Mouse (Mus musculus) right cerebral cortex, postnatal 25 days (tissue): ENCODE data around the gene Macrod2.

ENCODE experiments used
- DNase-seq: peaks from one replicate; pipeline ENCODE4 v3.0.0; 2022

Macrod2 gene

GRCm38 (mm10) chr2:141229820-141230219 is 834.7 kb downstream of the Macrod2 start:
- no peak for DNase-seq

DNA sequence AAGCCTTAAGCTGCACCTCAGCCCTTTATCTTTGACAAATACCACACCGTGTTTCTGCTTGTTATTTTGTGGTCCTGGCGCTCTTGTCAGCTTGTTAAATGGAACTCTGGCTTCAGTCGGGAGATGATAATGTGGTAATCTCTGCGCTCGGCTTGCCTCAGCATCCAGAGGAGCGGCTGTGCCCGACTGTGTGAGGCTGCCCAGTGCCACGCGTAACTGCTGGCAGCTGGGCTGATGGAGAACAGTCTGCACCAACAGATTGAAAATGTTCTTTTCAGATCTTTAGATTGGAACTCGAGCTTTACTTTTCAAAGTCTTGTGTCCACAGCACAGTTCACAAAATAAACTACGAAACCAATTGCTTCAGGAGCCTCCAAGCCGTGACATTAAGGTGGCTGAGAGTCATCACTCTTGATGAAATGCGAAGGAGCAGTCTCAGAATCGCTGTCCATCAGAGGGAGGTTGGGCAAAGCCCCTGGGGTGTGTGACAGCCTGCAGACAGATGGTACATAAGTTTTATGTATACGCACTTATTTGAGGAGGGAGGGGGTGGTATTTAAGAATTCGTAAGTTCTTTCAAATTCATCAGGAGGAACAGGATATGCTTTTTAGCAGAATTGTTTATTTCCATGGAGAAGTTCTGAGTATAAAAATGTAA is 836.0 kb downstream of the Macrod2 start:
- DNase-seq, result peak; percentile 36

GRCm38 (mm10) chr2:141234306-141234705 is 839.2 kb downstream of the Macrod2 start:
- DNase-seq, result no peak

- no peak for DNase-seq
Observed at GRCm38 (mm10) chr2:141234724-141235453, 839.8 kb downstream of the Macrod2 start.

DNA sequence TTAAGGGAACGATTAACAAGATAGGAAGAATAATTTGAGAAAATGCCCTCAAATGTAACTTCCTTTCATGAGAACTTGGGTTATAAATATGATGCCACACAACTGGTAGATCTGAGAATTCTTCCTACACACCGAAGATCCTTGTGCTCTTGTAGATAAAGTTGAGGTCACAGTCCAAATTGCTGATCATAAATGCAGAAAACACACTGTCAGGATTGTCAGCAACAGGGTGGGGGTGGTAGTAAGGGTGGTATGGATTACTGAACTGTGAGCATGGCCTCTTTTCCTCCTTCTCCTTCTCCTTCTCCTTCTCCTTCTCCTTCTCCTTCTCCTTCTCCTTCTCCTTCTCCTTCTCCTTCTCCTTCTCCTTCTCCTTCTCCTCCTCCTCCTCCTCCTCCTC is 852.6 kb downstream of the Macrod2 start:
- DNase-seq, result no peak

GRCm38 (mm10) chr2:141264582-141264981 is 869.5 kb downstream of the Macrod2 start:
- no peak for DNase-seq

DNA sequence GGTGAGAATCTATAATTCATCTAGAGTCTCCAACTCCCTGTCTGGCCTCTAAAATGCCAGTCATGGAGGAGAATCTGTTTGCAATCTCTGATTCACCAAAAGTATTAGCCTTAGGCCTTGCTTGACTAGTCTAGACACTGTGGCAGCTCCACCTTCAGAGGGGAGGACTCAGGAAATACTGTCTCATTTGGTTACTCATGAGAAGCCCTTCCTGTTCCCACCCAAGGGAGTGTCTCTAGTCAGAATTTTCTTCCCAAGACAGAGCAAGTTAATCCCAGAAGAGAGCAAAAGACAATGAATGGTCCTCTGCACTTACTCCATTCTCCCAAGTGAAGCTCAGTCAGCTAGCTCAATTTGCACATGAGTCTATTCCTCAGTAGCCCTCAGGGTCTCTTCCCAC is 871.5 kb downstream of the Macrod2 start:
- DNase-seq, result no peak

DNA sequence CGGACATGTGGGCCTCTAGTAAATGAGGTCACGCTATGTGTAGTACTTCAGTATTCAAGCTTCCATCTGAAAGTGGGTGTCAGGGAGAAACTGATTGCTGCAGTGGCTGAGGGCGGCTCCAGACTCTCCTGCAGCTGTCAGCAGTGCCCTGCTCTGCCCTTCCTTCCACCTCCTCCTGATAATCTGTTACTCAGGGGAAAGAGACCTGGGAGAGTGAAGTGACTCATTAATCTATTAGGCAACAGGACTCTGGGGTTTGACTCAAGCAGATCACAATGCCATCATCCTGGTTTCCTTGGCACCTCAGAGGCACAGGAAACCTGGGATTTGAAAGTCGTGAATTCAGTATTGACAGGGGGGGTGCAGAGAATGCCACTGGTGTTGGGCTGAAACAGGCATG is 876.4 kb downstream of the Macrod2 start:
- DNase-seq, result no peak

- no peak for DNase-seq
Observed at GRCm38 (mm10) chr2:141272966-141273365, 877.9 kb downstream of the Macrod2 start.

- no peak for DNase-seq
Observed at GRCm38 (mm10) chr2:141274262-141274661, 879.2 kb downstream of the Macrod2 start.

DNA sequence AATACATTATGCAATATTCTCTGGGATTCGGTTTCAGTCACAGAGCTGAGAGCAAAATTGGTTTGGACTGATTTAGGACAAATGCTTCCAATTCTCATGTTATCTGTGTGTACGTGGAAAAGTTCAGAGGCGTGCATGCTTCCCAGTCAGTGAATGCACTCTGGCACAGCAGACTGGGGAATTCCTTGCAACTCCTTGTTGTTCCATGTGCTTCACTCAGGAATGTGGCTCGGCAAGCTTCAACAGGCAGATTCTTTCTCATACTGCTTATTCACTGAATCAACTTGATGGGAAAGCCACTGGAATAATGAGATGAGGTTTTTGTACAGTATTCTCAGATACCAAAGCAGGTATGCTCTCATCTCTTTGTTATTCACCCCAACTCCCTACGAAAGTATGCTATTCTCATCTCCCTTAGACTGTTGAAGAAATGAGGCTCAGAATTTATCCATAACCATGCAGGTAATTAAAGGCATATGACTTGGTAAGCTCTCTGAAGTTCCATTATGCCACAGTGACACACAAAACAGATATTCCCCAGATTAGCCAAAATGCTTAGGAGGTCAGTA is 884.1 kb downstream of the Macrod2 start:
- DNase-seq, result no peak

DNA sequence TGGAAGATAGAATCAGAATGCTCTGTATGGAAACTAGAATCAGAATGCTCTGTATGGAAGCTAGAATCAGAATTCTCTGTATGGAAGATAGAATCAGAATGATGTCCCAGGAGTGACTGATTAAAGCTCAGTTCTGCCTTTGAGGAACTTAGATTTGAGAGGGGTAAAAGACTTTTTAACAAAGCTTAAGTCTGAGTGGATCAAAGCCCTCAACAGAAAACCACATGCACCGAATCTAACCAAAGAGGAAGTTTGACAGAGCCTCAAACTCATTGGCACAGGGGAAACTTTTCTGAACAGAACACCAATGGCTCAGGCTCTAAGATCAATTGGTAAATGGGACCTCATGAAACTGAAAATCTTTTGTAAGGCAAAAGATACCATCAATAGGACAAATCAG is 885.7 kb downstream of the Macrod2 start:
- DNase-seq, result no peak

- no peak for DNase-seq
Observed at GRCm38 (mm10) chr2:141286110-141286747, 891.1 kb downstream of the Macrod2 start.

- DNase-seq, result no peak
Observed at GRCm38 (mm10) chr2:141288494-141288893, 893.4 kb downstream of the Macrod2 start.

GRCm38 (mm10) chr2:141289059-141289713 is 894.1 kb downstream of the Macrod2 start:
- DNase-seq, result no peak

DNA sequence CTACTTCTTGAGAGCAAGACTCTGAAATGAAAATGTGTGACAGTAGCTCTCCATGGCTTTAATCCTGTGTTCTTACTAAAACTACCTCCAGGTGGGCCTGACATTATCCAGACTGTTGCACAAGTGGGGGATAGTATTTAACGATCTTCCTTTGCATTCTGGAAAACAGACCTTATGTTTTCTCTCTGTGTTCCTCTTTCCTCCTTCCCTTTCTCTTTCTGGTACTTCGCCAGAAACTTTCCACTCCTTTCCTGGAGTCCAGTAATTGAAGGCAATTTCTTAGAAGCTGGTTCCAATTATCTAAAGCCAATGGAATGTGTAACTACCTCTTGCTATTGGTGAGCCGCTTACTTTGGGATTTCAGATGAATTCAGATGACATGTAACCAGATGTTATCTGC is 897.7 kb downstream of the Macrod2 start:
- no peak for DNase-seq

GRCm38 (mm10) chr2:141299168-141299567 is 904.1 kb downstream of the Macrod2 start:
- DNase-seq, result no peak

DNA sequence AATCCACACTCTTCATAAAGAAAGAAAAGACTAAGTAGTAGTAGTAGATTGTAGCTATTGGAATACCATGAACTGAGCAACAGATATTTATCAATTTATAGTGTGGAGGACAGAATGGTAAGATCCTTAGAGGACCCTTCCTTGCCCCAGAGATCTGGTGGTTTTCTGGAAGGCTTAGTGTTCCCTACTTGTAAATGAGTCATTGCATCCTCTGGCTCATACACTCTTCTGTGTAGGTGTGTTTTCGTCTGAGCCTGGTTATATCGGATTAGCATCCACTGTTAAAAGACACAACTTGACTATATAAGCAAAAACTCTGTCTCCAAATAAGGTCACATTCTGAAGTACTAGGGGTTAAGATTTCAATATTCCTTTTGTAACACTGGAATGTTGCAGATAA is 905.9 kb downstream of the Macrod2 start:
- DNase-seq, result no peak

GRCm38 (mm10) chr2:141308406-141308805 is 913.3 kb downstream of the Macrod2 start:
- no peak for DNase-seq

DNA sequence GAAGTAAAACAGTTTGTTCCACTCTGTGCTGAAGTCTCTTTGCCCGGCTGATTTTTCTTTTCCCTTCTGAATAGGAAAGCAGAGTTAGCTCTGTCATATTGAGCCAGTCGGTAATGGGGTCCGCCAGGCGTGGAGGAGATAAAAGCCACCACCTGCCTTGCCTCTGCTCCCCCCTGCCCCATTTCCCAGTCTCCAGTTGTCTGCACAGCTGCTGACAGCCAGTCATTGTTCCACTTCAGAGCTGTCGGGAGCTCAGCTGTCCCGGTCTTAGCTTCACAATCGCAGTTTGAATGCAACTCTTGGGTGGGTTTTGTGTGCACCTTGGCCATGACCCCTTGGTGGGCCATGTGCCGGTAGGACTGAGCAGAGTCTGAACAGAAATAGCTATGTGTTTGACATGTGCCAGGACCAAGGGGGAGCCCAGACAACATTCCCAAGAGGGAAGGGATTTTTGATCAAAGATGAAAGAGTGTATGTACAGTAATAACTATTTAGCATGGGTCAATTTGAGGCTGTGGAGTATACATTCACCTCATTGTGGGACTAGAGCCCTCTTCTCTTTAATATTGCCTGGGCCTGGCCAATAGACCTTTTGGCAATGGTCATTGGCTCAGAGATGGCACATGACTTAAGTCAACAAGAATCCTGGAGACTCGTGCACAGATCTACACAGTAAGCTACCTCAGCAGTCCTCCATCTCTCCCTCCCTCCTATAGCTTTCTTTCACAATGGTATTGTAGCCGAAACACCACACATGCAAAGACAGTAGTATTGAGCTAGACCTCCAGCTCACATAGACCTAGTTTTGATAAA is 917.2 kb downstream of the Macrod2 start:
- DNase-seq, result no peak

- no peak for DNase-seq
Observed at GRCm38 (mm10) chr2:141315349-141315748, 920.2 kb downstream of the Macrod2 start.

GRCm38 (mm10) chr2:141323956-141324460 is 928.9 kb downstream of the Macrod2 start:
- no peak for DNase-seq
